Mouse (Mus musculus) thymus, postnatal 0 days (tissue): Measurements from ENCODE around the gene Elmsan1. TPM values are rescaled to one million over a fixed set of nuclear protein-coding genes. Genes with fewer than 3 reads are reported as not detected.
"Not testable (repeated sequence)": the region's sequence is repeated elsewhere in the genome, so short reads cannot be mapped to it uniquely, and the experiment has no call there.

Source experiments
- DNase-seq: peaks from one replicate; pipeline ENCODE4 v3.0.0-alpha.2; 2015; ENCODE audit warnings: low spot score
- polyA plus RNA-seq: library from polyadenylated mRNA; unstranded; fragments of >200 nt; fragmentation: Nextera tagmentation; extraction: Ambion mirVana; gene quantifications from 2 replicates; pipeline ENCODE4 v1.2.1, GENCODE M21; 2015

Elmsan1 gene
- 5.1 and 6.3 TPM in 2 replicates for polyA plus RNA-seq

DNA sequence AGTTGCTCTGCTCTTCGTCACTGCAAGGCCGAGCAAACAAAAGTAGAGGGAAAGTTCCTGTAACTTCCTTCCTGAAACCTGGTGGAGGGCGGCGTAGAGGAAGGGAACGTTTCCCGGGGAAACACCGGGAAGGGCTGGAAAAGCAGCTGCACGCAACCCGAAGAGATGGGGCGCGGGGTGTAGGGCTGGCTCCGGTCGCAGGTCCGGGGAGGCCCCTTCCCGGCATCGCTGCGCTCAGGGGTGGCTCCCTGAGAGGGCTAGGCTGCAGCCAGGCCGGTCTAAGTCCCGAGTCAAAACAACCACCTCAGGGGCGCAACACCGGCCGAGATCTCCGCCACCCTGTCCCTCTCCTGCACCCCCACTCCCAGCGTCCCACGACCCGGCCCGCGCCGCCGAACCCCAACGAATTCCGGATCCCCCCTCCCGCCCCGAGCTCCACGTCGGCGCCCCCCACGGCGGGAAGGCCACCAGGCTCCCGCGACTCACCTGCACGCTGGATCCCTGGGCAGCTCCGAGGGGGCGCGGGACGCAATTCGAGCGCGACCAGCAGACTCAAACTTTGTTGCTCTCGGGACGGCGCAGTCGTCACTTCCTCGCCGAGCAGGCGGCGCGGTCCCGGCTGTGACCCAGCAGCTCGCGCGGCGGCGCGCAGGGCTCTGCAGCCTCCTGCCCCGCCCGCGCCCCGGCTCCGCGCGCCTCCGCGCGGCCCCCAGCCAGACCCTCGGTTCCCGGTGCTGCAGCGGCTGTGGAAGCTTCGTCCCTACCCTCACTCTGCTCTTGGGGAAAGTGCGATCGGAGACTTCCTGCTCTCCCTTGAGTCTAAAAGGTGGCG, at the start of gene Elmsan1:
Gene Elmsan1 (minus strand): TSS at position 593 of the 832 bp plus-strand sequence.
- DNase-seq = peak; percentile 88

DNA sequence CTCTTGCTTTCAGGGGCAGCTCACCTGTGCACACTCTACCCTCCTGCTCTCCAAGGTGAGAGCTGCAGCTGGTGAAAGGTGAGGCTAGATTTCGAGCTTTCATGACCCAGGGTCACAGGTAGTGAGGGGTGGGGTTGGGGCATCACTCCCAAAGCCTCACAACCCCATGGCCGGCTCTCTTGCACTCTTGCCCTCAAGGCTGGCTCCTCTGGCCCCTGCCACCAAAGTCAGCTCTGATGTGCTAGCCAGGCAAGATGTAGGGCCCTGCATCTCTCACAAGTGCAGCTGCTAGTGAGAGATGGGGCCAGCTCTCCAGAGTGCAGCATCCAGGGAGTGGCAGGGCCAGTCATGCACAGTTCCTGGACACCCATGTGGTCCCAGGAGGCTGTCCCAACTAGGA, 48.6 kb upstream of the Elmsan1 start:
- DNase-seq = no peak

DNA sequence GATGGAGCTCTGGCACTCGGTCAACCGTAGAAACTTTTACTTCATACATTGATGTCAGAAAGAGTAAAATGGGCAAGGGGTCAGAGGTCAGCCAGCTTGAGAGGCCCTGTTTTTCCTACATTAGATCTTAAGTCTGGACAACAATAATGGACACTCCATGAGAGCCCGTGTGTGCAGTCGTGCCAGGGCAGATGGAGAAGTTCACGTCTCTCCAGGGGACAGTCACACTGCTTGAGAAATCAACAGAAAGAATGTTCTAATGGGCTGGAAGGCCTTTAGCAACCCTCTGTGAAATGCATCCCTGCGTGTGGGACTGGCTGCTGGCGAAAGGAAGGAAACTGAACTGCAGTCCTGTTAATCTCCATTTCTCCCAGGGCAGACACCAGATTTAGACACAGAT, 41.7 kb upstream of the Elmsan1 start:
- DNase-seq = no peak

DNA sequence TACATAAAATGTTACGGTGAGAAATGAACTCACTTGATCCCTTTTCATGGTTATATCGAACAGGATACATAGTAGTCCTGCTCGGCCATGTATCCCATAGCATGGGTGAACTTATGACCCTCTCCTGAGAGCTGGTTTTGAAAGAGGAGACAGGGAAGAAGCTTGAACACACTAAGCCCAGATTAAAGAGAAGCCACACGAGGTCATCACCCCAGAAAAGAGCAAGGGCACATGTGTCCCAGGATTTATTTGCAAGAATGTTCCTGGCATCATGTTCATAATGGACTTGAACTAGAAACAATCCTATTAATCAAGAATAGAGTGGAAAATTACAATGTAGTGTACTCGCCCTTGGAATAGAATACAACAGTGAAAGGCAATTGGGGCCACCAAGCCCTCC, 36.2 kb upstream of the Elmsan1 start:
- DNase-seq = no peak

DNA sequence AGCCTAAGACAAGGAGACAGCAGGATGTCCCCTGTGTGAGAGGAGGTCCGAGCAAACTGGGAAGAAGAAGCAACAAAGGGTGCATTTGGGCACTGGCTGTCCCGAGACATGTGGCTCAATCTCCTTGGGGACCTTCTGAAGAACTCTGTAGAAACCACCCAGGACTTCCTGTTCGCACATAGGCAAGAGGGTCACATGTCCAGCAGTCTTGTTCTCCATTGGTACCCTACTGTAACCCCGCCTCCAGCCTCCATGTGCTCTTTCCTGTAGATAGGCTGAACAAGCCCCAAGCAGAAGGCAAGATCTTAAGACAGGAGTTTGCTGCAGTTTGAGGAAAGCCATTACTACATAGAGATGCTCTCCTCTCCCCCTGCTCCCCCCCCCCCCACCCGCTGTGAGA, 34.1 kb upstream of the Elmsan1 start:
- no peak for DNase-seq

DNA sequence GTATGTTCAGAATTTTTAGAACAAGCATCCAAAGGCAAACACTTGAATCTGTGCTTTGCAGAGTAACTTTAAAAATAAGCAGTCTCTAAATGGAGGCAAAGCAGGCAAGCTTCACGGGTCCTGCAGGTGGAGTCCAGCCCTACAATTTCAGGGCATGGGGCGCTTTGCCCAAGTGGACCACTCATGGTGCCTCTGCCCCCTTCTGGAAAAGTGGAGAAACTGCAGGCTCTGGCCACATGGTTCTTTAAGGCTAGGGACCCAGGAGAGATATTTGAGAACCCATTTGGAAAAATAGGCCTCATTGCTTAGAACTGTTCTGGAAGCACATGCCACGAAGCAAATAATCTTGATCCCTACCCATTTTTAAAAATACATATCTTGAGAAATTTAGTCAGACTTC, 30.5 kb upstream of the Elmsan1 start:
- DNase-seq = peak; percentile 75

DNA sequence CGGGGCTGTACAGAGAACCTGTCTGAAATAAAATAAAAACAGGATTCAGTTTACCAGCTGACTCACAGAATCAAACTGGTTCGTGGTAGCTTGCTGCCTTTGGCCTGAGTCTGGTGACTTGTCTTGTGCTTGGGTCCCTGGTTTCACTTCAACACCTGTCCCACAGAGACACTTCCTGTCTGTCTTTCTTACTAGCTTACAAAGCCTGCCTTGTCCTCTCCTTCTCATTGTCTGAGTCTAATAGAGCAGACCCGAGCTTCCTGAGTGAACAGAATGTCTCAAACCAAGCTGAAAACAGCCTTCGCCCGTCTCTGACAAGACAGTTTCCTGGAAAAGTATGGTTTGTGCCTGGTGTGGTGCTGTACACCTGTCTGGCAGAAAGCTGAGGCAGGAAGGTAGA, 27.0 kb upstream of the Elmsan1 start:
- DNase-seq = peak; percentile 60

DNA sequence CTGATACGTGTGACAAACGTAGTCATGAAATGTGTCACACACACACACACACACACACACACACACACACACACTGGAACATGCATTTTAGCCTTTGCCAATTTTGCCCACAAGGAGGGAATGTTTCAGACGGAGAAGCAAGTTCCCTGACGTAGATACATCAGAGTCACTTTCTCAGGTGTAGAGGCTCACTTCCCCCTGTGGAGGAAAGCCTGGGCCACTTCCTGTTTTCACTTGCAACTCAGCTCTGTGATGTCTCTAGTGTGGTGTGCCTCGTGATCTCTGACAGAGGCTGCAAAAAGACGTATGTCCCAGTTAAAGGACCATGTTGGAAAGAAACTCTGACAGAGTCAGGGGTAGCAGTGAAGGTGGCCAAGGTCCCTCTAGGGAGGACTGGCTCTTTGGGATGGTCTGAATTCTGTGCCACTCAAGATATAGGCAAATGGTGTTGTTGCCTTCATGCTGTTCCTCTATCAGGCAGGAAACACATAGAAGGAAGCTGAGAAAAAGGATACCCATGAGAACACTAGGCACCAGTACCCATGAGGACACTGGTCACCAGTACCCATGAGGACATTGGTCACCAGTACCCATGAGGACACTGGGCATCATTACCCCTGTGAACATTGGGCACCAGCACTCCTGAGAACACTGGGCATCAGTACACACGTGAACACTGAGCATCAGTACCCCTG, 24.5 kb upstream of the Elmsan1 start:
- DNase-seq = peak; percentile 93

DNA sequence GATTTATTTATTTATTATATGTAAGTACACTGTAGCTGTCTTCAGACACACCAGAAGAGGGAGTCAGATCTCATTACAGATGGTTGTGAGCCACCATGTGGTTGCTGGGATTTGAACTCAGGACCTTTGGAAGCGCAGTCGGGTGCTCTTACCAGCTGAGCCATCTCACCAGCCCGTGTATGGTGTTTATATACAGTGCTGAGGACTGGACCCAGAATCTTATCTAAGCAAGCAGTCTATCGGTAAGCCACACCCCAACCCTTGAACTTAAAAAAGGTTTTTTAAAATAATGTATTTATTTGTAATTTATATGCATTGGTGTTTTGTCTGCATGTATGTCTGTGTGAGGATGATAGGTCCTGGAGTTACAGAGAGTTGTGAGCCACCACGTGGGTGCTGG, 18.4 kb upstream of the Elmsan1 start:
- DNase-seq = not testable (repeated sequence)

DNA sequence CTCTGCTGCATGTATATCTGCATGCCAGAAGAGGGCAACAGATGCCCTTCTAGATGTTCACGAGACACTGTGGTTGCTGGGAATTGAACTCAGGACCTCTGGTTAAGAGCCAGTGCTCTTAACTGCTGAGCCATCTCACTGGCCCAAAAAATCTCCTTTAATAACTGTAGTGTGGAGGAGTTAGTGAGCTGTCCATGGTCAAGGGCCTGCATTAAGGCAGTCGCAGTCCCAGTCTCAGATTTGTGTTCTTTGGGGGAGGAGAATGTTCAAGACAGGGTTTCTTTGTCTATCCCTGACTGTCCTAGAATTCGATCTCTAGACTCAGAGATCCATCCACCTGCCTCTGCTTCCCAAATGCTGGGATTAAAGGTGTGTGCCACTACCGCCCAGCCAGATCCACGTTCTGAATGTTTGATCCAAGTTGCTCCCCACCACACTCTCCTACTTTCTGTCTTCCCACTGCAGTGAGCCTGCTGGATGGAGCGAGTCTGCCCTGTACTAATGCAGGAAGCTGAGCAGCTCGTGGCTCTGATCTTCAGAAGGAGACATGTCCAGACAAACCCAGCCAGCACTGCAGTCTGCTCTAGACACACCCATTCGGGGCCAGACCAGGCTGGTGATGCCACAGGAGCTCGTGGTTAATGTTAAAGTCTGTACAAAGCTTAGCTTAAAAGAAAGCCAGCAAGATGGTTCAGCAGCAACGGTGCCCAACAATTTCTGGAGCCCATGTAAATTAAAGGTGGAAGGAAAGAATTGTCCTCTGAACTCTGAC, 17.5 kb upstream of the Elmsan1 start:
- DNase-seq = no peak

DNA sequence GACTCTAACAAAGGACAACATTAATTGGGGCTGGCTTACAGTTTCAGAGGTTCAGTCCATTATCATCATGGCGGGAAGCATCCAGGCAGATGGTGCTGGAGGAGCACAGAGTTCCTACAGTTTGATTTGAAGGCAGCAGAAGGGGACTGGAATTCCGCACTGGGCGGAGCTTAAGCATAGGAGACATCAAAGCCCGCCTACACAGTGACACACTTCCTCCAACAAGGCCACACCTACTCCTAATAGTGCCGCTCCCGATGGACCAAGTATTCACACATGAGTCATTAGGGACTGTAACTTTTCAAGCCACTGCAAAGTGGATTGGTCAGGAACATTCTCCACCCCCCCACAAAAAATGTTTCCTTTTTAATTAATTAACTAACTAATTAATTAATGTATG, 16.9 kb upstream of the Elmsan1 start:
- DNase-seq = no peak

DNA sequence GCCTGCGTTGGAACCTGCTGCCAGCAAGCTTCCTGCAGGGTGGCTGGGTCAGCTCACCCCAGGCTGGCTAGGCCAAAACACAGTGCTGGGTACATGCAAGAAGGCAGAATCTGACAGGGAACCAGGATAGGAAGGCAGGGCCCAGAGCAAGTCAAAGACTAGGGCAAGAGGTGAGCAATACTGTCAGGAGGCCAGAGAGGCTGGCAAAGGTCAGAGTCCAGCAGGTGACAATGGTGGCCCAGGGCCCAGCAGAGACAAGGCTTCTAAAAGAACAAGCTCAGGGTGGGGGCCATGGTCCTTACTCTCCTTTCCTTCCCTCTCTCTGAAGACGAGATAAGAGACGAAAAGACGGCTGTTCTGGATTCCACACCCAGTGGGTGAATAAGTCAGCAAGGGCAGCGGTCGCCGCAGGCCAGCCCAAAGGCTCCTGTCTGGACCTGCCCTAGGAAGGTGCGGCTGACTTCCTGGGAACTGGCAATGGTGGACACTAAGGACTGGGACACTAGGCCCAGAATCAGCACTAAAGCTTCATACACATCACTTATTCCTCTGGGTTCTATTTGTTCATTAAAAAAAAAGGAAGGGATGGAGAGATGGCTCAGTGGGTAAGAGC, 14.9 kb upstream of the Elmsan1 start:
- no peak for DNase-seq

DNA sequence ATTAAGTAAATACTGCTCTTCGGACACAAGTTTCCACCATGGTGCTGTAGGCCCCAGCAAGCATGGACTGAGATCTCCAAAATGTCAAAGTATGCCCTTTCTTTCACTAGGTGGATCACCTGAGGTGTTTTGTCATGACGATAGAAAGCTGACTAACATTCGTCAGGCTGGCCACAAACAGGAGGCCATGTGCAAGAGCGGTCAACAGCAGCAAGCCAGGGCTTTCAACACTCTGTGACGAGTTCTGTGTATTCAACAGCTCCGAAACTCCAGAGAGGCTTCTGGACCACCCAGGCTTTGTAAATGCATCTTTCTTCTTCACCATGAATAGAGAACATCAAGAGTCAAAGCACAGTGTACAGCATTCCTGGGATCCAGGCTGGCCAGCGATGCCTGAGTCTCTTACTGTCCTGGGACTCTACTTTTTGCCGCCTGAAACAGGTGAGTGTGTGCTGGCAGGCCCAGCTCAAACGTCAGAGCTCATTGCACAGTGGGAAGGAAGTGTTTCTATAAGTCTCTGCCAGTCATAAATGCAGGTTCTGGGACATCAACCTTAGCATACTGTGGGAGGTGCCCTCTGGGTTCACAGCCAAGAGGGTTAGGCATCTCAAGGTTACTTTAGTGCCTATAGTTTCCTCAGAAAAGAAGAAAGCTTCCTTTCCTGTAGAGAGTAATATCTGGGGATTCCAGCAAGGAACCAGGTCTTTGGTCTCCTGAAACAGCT, 7.6 kb upstream of the Elmsan1 start:
- no peak for DNase-seq

DNA sequence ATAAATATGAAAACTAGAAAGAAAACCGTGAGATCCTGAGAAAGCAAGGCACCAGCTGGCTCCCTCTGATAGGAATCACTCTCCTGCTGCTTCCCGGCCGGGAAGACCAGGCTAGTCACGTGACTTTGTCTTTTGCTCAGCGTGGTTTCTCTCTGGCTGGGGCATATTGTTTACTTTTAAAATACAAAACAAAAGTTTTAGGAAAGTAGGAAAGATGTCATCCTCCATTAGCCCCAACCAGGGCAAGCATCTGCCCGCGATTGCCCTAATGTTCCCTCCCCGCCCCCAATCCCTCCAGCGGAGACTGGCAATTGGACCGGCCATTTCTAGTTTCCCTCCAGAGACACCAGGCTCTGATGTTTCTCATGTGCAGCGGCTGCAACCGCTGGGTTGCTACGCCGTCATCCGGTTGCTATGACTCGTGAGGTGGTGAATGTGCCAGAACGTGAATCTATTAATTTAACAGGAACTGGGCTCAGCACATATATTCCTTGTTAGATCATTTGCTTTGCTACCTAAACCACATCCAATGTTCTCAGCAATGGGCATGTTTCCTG, 3.8 kb upstream of the Elmsan1 start:
- DNase-seq = peak; percentile 59

DNA sequence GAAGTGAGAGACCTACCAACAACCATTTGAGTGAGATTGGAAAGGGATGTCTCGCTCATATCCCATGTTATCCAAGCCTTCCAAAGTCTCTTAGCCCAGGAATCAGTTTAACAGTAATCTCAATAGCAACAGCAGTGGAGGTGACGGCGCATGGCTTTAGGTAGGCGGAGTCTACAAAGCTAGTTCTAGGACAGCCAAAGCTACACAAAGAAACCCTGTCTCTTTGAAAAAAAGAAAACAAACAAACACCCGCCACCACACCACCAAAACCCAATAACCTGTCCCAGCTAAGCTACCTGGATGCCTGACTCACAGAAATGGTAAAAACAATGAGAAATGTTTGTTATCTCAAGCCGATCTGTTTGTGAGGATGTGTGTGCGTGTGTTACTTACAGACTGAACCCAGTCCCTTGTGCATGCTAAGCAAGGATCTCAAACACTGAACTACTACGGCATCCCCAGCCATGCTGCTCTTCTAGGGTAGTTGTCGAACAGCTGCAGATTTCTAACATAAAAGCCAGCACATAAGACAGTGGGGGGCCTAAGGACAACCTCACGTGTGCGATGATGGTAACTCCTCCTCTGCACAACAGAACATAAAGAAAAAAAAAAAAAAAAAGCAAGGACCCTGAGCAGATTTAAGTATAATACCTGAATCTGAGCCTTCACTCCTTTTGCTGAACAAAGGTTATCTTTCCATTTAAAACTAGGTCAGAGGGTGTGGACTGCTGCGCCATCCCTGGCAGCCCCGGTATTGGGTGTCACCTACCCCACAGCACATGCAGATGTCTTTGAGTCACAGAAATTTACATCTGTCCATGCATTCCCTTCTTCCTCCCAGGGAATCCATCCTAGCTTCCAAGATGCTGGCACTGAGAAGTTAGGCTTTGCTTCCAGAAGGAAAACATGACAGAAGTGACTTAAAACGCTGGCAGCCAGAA, 2.5 kb upstream of the Elmsan1 start:
- DNase-seq = peak; percentile 80

DNA sequence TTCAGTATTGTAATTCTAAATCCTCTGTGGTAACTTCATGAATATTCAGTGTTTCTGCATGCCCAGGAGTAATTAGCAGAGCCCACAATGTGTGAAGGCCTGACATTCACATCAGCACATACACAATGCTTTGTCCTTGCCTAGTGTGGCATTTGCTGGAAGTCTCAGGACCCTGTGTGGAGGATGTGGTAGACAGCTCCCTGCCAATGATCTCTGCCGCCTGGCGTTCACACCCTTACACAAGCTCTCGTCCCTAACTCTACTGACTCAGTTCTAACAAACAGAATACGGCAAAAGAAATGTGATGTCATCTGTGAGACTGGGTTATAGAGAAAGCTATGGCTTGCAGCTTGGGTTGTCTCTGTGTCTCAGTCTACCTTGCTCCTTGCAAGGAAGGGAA, 1.8 kb upstream of the Elmsan1 start:
- DNase-seq = peak; percentile 67

DNA sequence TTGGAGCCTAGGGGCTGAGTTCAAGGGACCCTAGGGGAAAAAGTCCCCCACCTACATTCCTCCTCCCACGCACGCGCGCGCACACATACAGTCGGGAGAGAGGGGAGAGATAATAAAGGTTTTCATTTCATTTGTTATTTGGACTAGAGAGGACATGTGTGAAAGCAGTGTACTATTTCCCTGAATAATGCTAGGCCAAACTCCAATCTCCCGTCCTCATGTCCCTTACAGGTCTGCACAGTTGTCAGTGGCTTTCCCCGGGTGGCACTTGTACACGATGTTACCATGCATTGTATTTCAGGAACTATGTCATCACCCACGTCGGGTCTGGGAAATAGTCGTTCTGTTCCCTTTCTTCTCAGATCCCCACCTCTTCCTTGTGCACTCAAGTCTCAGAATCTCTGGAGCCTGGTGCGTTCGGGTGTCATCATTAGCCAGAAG, 460 bp upstream of the Elmsan1 start:
- DNase-seq = no peak

DNA sequence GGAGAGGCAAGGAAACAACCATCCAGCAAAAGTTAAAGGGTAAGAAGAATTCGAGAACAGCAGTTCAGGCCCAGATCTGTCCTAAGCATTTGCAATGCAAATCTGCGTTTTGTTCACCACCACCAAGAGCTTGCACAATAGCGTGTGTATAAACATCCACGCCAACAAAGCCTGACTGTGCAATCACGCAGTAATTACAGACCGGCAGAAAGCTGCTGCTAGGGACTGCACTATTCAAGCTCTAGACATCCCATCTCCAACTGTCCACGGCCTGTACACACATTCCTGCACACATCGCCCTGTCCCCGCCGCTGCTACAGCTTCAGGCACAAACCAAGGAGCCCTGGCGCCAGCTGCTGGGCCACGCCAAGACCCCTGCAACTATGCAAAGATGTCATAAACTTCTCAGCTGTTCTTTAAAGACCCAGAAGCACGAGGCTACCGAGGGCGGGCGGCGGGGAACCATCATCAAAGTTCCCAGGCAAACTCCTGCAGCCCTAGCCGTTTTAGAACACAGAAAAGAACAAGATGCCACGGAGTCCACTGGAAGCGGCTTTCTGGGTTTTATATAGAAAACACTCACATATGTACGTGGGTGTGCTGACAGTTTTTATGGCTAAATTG, 1.1 kb downstream of the Elmsan1 start:
- DNase-seq = peak; percentile 29

DNA sequence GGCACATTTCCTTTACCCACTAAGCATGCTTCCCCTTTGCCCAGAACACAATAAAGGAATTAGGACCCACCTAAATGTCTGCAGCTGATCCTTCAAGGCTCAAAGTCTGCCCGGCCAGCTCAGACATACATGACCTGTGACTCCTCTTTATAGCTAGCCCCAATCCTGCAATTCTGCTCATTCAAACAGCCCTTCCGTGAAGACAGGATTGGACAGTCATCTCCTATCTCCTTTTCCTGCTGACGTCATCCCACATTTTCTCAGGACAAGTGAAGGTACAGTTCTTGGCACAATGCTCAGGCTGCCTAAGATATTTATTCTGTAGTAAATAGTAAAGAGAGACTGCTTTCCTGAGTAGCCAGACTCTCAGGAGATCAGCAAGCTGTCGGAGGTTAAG, 1.6 kb downstream of the Elmsan1 start:
- DNase-seq = no peak
